Comparison of ENCODE assay signal across 8 mouse cellular contexts in the genomic region with DNA sequence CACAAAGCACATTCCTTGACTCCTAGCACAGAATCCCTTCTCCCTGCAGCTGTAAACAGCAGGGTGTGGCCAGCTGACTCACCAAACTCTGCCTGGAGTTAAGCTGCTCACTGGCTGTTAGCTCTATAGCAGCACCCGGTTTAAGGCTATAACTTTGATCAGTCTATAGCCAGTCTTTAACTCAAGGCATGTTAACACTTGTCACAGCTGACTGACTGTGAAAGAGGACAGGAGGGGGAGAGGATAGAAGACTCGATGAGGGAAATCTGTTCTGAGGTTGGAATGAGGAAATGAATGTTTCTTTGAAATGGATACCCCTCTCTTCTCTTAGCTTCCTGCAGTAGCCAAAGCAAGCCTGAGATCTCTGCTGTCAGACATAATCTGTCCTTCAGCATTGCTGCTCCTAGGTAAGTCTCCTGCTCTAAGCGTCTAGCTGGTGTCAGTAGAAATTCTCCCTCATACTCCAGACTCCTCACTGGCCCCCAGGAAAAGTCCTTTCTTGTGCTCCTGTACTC. TPM values are rescaled to one million over a fixed set of nuclear protein-coding genes. Genes with fewer than 3 reads are reported as not detected.
DNase-seq lines count a peak whose midpoint lies in the region; ATAC-seq and TF ChIP-seq lines count a peak whose summit lies in the region.

No protein-coding gene starts in this region.

- H3K9ac ChIP-seq in forebrain, embryonic 14.5 days (ENCODE audit: low read length), result peak overlapping the region; percentile 38

- DNase-seq in gastrocnemius, adult 2 months, result peak; percentile 43
- DNase-seq in gastrocnemius, postnatal 25 days, result no peak
- DNase-seq in adrenal gland, postnatal 25 days, result peak; percentile 24
- DNase-seq in forebrain, embryonic 14.5 days (ENCODE audit: low spot score), result no peak
- peak; percentile 12 for DNase-seq in lung, adult 2 months
- no peak for DNase-seq in spleen, adult 18-20 months

- no peak for TF ChIP-seq POLR2A in lung, adult 2 months (IDR thresholded peaks at IDR 0.05; ENCODE audit: borderline replicate concordance, extremely low read depth, low read depth, low read length)
- no peak for TF ChIP-seq POLR2A in small intestine, adult 2 months (IDR thresholded peaks at IDR 0.05; ENCODE audit: low read depth, low read length)

- WGBS in forebrain, embryonic 14.5 days, result 6% methylated on average over 3 of the region's 3 CpGs
- WGBS in lung, adult 2 months, result 0% methylated on average over 3 of the region's 3 CpGs
- WGBS in small intestine, adult 2 months, result 2% methylated on average over 3 of the region's 3 CpGs

- H3K4me3 ChIP-seq in gastrocnemius, adult 2 months, result peak overlapping the region; percentile 79
- H3K4me3 ChIP-seq in forebrain, embryonic 14.5 days (ENCODE audit: low read depth, low read length), result peak overlapping the region; percentile 29; the same call in 1 of the 2 replicates
- peak overlapping the region; percentile 77 for H3K4me3 ChIP-seq in lung, adult 2 months (replicated peaks; ENCODE audit: extremely low read depth, low read depth, low read length)
- peak overlapping the region; percentile 31; the same call in 1 of the 2 replicates for H3K4me3 ChIP-seq in small intestine, adult 2 months (ENCODE audit: low read depth, low read length)

- H3K27ac ChIP-seq in gastrocnemius, adult 2 months, result peak overlapping the region; percentile 83
- no peak overlapping the region for H3K27ac ChIP-seq in forebrain, embryonic 14.5 days (ENCODE audit: low read depth, low read length)
- H3K27ac ChIP-seq in small intestine, adult 2 months (ENCODE audit: insufficient read depth, low read depth, low read length), result peak overlapping the region; percentile 14; the same call in 1 of the 2 replicates

- H3K27me3 ChIP-seq in forebrain, embryonic 14.5 days (replicated peaks; ENCODE audit: control insufficient read depth, insufficient read depth, low read length), result no peaks in the 10 kb centered on the region
- H3K27me3 ChIP-seq in small intestine, adult 2 months (ENCODE audit: control insufficient read depth, insufficient read depth, low read length), result no peaks in the 10 kb centered on the region

- no peak; the same call in 1 of the 2 replicates for ATAC-seq in forebrain, embryonic 14.5 days
- ATAC-seq in inflammation-experienced regulatory T-cells, adult 6 months, result peak; percentile 35

- H3K4me1 ChIP-seq in forebrain, embryonic 14.5 days (ENCODE audit: control insufficient read depth, insufficient read depth, low read length), result no peaks in the 10 kb centered on the region
- peaks cover 10% of the 10 kb centered on the region for H3K4me1 ChIP-seq in lung, adult 2 months (ENCODE audit: control insufficient read depth, insufficient read depth, low read length)
- peaks cover 7% of the 10 kb centered on the region; the same call in 1 of the 2 replicates for H3K4me1 ChIP-seq in small intestine, adult 2 months (ENCODE audit: control insufficient read depth, insufficient read depth, insufficient read length, low read length)

- intact Hi-C loops in gastrocnemius, adult 2 months (cut with DNase I), result no loop called here

- no peaks in the 10 kb centered on the region for H3K36me3 ChIP-seq in forebrain, embryonic 14.5 days (ENCODE audit: control insufficient read depth, insufficient read depth, low read length)
- peaks cover 14% of the 10 kb centered on the region for H3K36me3 ChIP-seq in small intestine, adult 2 months (ENCODE audit: control insufficient read depth, insufficient read depth, low read length)

- no peaks in the 10 kb centered on the region for H3K9me3 ChIP-seq in forebrain, embryonic 14.5 days (replicated peaks; ENCODE audit: control insufficient read depth, low read length)

- peak overlapping the region; percentile 40 for H3K4me2 ChIP-seq in forebrain, embryonic 14.5 days (ENCODE audit: low read length)

- no peak for TF ChIP-seq CTCF in gastrocnemius, adult 2 months (IDR thresholded peaks at IDR 0.05)
- TF ChIP-seq CTCF in lung, adult 2 months (IDR thresholded peaks at IDR 0.05; ENCODE audit: insufficient read depth, low read length), result no peak
- TF ChIP-seq CTCF in small intestine, adult 2 months (IDR thresholded peaks at IDR 0.05; ENCODE audit: extremely low read depth, insufficient read length, insufficient replicate concordance, low read depth, low read length), result no peak

RNA-seq across cellular contexts. Expression of a gene that starts 0.9 kb away (rescaled TPM):
- total RNA-seq in gastrocnemius, adult 2 months (2021), result 10 to 100 TPM; 11.0 to 12.4 TPM
- total RNA-seq in gastrocnemius, postnatal 25 days (2021), result 10 to 100 TPM; 11.2 to 13.2 TPM
- total RNA-seq in adrenal gland, postnatal 25 days (2021), result 39.8 and 55.8 TPM in 2 replicates
- 6.9 and 7.3 TPM in 2 replicates for polyA plus RNA-seq in forebrain, embryonic 14.5 days (2014; fragmentation: Nextera tagmentation; extraction: Ambion mirVana)
- polyA plus RNA-seq in inflammation-experienced regulatory T-cells, adult 6 months (2017; shearing (Covaris generic)), result 10 to 100 TPM; 25.7 to 35.0 (median 26.6) TPM
- polyA plus RNA-seq in lung, adult 2 months (2012; rRNA removed), result 17.2 and 22.8 TPM in 2 replicates
- polyA plus RNA-seq in small intestine, adult 2 months (2012; rRNA removed), result 2.9 and 6.3 TPM in 2 replicates

RNA-seq across cellular contexts. Expression of a gene that starts 15.5 kb away (rescaled TPM):
- total RNA-seq in gastrocnemius, adult 2 months (2021), result not detected
- not detected for total RNA-seq in gastrocnemius, postnatal 25 days (2021)
- total RNA-seq in adrenal gland, postnatal 25 days (2021), result not detected in 2 replicates
- polyA plus RNA-seq in forebrain, embryonic 14.5 days (2014; fragmentation: Nextera tagmentation; extraction: Ambion mirVana), result not detected in 2 replicates
- not detected for polyA plus RNA-seq in inflammation-experienced regulatory T-cells, adult 6 months (2017; shearing (Covaris generic))
- not detected in 2 replicates for polyA plus RNA-seq in lung, adult 2 months (2012; rRNA removed)
- polyA plus RNA-seq in small intestine, adult 2 months (2012; rRNA removed), result not detected in 2 replicates

RNA-seq across cellular contexts. Expression of a gene that starts 33.1 kb away (rescaled TPM):
- under 1 TPM in 1 of 2 experiments, not detected in 1; 0.06 TPM for total RNA-seq in gastrocnemius, adult 2 months (2021)
- under 1 TPM in 1 of 2 experiments, not detected in 1; 0.05 TPM for total RNA-seq in gastrocnemius, postnatal 25 days (2021)
- total RNA-seq in adrenal gland, postnatal 25 days (2021), result 0.14 and 0.46 TPM in 2 replicates
- polyA plus RNA-seq in forebrain, embryonic 14.5 days (2014; fragmentation: Nextera tagmentation; extraction: Ambion mirVana), result not detected in 2 replicates
- polyA plus RNA-seq in inflammation-experienced regulatory T-cells, adult 6 months (2017; shearing (Covaris generic)), result under 1 TPM in 2 of 3 experiments, not detected in 1; 0.39 to 0.44 TPM
- polyA plus RNA-seq in lung, adult 2 months (2012; rRNA removed), result 0.17 and 0.25 TPM in 2 replicates
- 0.04 TPM in 1 of 2 replicates, not detected in the other for polyA plus RNA-seq in small intestine, adult 2 months (2012; rRNA removed)

RNA-seq across cellular contexts. Expression of a gene that starts 44.6 kb away (rescaled TPM):
- not detected for total RNA-seq in gastrocnemius, adult 2 months (2021)
- total RNA-seq in gastrocnemius, postnatal 25 days (2021), result not detected
- total RNA-seq in adrenal gland, postnatal 25 days (2021), result not detected in 2 replicates
- not detected in 2 replicates for polyA plus RNA-seq in forebrain, embryonic 14.5 days (2014; fragmentation: Nextera tagmentation; extraction: Ambion mirVana)
- polyA plus RNA-seq in inflammation-experienced regulatory T-cells, adult 6 months (2017; shearing (Covaris generic)), result not detected
- not detected in 2 replicates for polyA plus RNA-seq in lung, adult 2 months (2012; rRNA removed)
- polyA plus RNA-seq in small intestine, adult 2 months (2012; rRNA removed), result not detected in 2 replicates

RNA-seq across cellular contexts. Expression of a gene that starts 53.3 kb away (rescaled TPM):
- total RNA-seq in gastrocnemius, adult 2 months (2021), result not detected
- not detected for total RNA-seq in gastrocnemius, postnatal 25 days (2021)
- not detected in 2 replicates for total RNA-seq in adrenal gland, postnatal 25 days (2021)
- not detected in 2 replicates for polyA plus RNA-seq in forebrain, embryonic 14.5 days (2014; fragmentation: Nextera tagmentation; extraction: Ambion mirVana)
- not detected for polyA plus RNA-seq in inflammation-experienced regulatory T-cells, adult 6 months (2017; shearing (Covaris generic))
- polyA plus RNA-seq in lung, adult 2 months (2012; rRNA removed), result not detected in 2 replicates
- not detected in 2 replicates for polyA plus RNA-seq in small intestine, adult 2 months (2012; rRNA removed)

Comparison
In these comparisons a context has a peak if more than half of its experiments do, and no peak if none do; other contexts are left out.
1. DNase-seq: peak in gastrocnemius, adult 2 months (single experiment), adrenal gland, postnatal 25 days (single experiment) and lung, adult 2 months (single experiment); none in gastrocnemius, postnatal 25 days (single experiment), forebrain, embryonic 14.5 days (single experiment) and spleen, adult 18-20 months (0 of 2).
2. H3K4me3 ChIP-seq: peak in every context shown above with its lines; median percentile 79 in gastrocnemius, adult 2 months; 77 in lung, adult 2 months; 31 in small intestine, adult 2 months; 29 in forebrain, embryonic 14.5 days.